Mouse (Mus musculus): Measurements from ENCODE around the gene Dcaf17. TPM values are rescaled to one million over a fixed set of nuclear protein-coding genes. Genes with fewer than 3 reads are reported as not detected.
A peak's percentile ranks its signal among the peaks of the same experiment; 100 is the strongest.

The Dcaf17 gene
- polyA plus RNA-seq, 1 experiment from 2014 or later = 47.7 TPM

- Histone ChIP-seq H3K9me3 (no peaks in the 10 kb centered on the region), H3K9ac (replicated peaks) (no peak overlapping the region), H3K27ac (replicated peaks) (no peak overlapping the region), H3K27me3 (no peaks in the 10 kb centered on the region), H3K36me3 (peaks cover 1% of the 10 kb centered on the region; the same call in 1 of the 2 replicates), H3K4me2 (replicated peaks) (no peak overlapping the region), H3K4me1 (no peaks in the 10 kb centered on the region), H3K4me3 (no peak overlapping the region)
- WGBS = 85% methylated on average over 14 of the region's 14 CpGs
- no peak for ATAC-seq (ENCODE audit: low FRiP score, low read depth)
These were observed 50.5 kb downstream of the Dcaf17 start for GRCm38 (mm10) chr2:71105469-71106215.

- no peak overlapping the region for H3K4me3 ChIP-seq
- H3K4me1 ChIP-seq = no peaks in the 10 kb centered on the region
- no peaks in the 10 kb centered on the region for H3K27me3 ChIP-seq
- H3K36me3 ChIP-seq = no peaks in the 10 kb centered on the region
- WGBS = 84% methylated on average over 2 of the region's 2 CpGs
- no peak overlapping the region for H3K4me2 ChIP-seq (replicated peaks)
- no peaks in the 10 kb centered on the region for H3K9me3 ChIP-seq
- no peak for ATAC-seq (ENCODE audit: low FRiP score, low read depth)
- no peak overlapping the region for H3K27ac ChIP-seq (replicated peaks)
- no peak overlapping the region for H3K9ac ChIP-seq (replicated peaks)
These were observed 52.1 kb downstream of the Dcaf17 start for GRCm38 (mm10) chr2:71107225-71107624.

GRCm38 (mm10) chr2:71108541-71108940, 53.4 kb downstream of the Dcaf17 start:
- no peak for ATAC-seq (ENCODE audit: low FRiP score, low read depth)
- H3K9me3 ChIP-seq = no peaks in the 10 kb centered on the region
- H3K4me2 ChIP-seq (replicated peaks) = no peak overlapping the region
- H3K36me3 ChIP-seq = no peaks in the 10 kb centered on the region
- no peaks in the 10 kb centered on the region for H3K4me1 ChIP-seq
- H3K27ac ChIP-seq (replicated peaks) = no peak overlapping the region
- 86% methylated on average over 3 of the region's 3 CpGs for WGBS
- no peak overlapping the region for H3K4me3 ChIP-seq
- H3K27me3 ChIP-seq = no peaks in the 10 kb centered on the region
- no peak overlapping the region for H3K9ac ChIP-seq (replicated peaks)

GRCm38 (mm10) chr2:71113489-71114171, 58.5 kb downstream of the Dcaf17 start:
- Histone ChIP-seq H3K9me3 (no peaks in the 10 kb centered on the region), H3K4me1 (peaks cover 12% of the 10 kb centered on the region; the same call in 1 of the 2 replicates), H3K36me3 (no peaks in the 10 kb centered on the region), H3K27ac (replicated peaks) (no peak overlapping the region), H3K9ac (replicated peaks) (no peak overlapping the region), H3K4me3 (no peak overlapping the region), H3K27me3 (peaks cover 21% of the 10 kb centered on the region), H3K4me2 (replicated peaks) (no peak overlapping the region)
- WGBS = 86% methylated on average over 5 of the region's 6 CpGs
- ATAC-seq (ENCODE audit: low FRiP score, low read depth) = no peak

- ATAC-seq (ENCODE audit: low FRiP score, low read depth) = no peak
- H3K27ac ChIP-seq (replicated peaks) = no peak overlapping the region
- no peaks in the 10 kb centered on the region for H3K9me3 ChIP-seq
- 96% methylated on average over 4 of the region's 4 CpGs for WGBS
- H3K9ac ChIP-seq (replicated peaks) = no peak overlapping the region
- H3K4me2 ChIP-seq (replicated peaks) = no peak overlapping the region
- no peak overlapping the region for H3K4me3 ChIP-seq
- peaks cover 12% of the 10 kb centered on the region; the same call in 1 of the 2 replicates for H3K4me1 ChIP-seq
- peaks cover 34% of the 10 kb centered on the region for H3K27me3 ChIP-seq
- H3K36me3 ChIP-seq = no peaks in the 10 kb centered on the region
These were observed 61.0 kb downstream of the Dcaf17 start for GRCm38 (mm10) chr2:71116151-71116550.

- no peak for ATAC-seq (ENCODE audit: low FRiP score, low read depth)
- Histone ChIP-seq H3K27me3 (peaks cover 34% of the 10 kb centered on the region), H3K4me1 (peaks cover 21% of the 10 kb centered on the region), H3K36me3 (no peaks in the 10 kb centered on the region), H3K4me2 (replicated peaks) (peak within 1 kb of the TSS; percentile 78), H3K27ac (replicated peaks) (no peak within 1 kb of the TSS), H3K9ac (replicated peaks) (peak within 1 kb of the TSS; percentile 51), H3K4me3 (peak within 1 kb of the TSS; percentile 47), H3K9me3 (no peaks in the 10 kb centered on the region)
- WGBS = 4% methylated on average over 60 of the region's 60 CpGs
These were observed 62.9 kb downstream of the Dcaf17 start, which contains the start of gene Cybrd1 for GRCm38 (mm10) chr2:71117797-71118708. Gene Cybrd1, plus strand, starts transcription at chr2:71117923.

- Histone ChIP-seq H3K4me1 (peaks cover 21% of the 10 kb centered on the region), H3K4me3 (no peak overlapping the region), H3K36me3 (no peaks in the 10 kb centered on the region), H3K27me3 (peaks cover 34% of the 10 kb centered on the region), H3K9me3 (no peaks in the 10 kb centered on the region), H3K9ac (replicated peaks) (no peak overlapping the region), H3K27ac (replicated peaks) (no peak overlapping the region), H3K4me2 (replicated peaks) (no peak overlapping the region)
- WGBS = 81% methylated on average over 10 of the region's 10 CpGs
- no peak for ATAC-seq (ENCODE audit: low FRiP score, low read depth)
These were observed 65.7 kb downstream of the Dcaf17 start for GRCm38 (mm10) chr2:71120844-71121243.

GRCm38 (mm10) chr2:71121406-71121805, 66.3 kb downstream of the Dcaf17 start:
- no peaks in the 10 kb centered on the region for H3K36me3 ChIP-seq
- WGBS = 13% methylated on average over 5 of the region's 5 CpGs
- H3K27me3 ChIP-seq = peaks cover 34% of the 10 kb centered on the region
- H3K9me3 ChIP-seq = no peaks in the 10 kb centered on the region
- no peak overlapping the region for H3K27ac ChIP-seq (replicated peaks)
- no peak overlapping the region for H3K4me2 ChIP-seq (replicated peaks)
- peaks cover 21% of the 10 kb centered on the region for H3K4me1 ChIP-seq
- no peak overlapping the region for H3K9ac ChIP-seq (replicated peaks)
- H3K4me3 ChIP-seq = no peak overlapping the region
- ATAC-seq (ENCODE audit: low FRiP score, low read depth) = no peak

GRCm38 (mm10) chr2:71122268-71123029, 67.3 kb downstream of the Dcaf17 start:
- 83% methylated on average over 13 of the region's 13 CpGs for WGBS
- Histone ChIP-seq H3K9ac (replicated peaks) (no peak overlapping the region), H3K9me3 (no peaks in the 10 kb centered on the region), H3K4me2 (replicated peaks) (no peak overlapping the region), H3K4me3 (no peak overlapping the region), H3K27me3 (peaks cover 24% of the 10 kb centered on the region), H3K27ac (replicated peaks) (no peak overlapping the region), H3K36me3 (no peaks in the 10 kb centered on the region), H3K4me1 (peaks cover 21% of the 10 kb centered on the region)
- ATAC-seq (ENCODE audit: low FRiP score, low read depth) = no peak

- no peak overlapping the region for H3K4me2 ChIP-seq (replicated peaks)
- H3K27me3 ChIP-seq = peaks cover 13% of the 10 kb centered on the region
- no peak overlapping the region for H3K9ac ChIP-seq (replicated peaks)
- H3K4me3 ChIP-seq = no peak overlapping the region
- no peak overlapping the region for H3K27ac ChIP-seq (replicated peaks)
- peaks cover 9% of the 10 kb centered on the region for H3K4me1 ChIP-seq
- H3K9me3 ChIP-seq = no peaks in the 10 kb centered on the region
- WGBS = 77% methylated on average over 2 of the region's 2 CpGs
- no peaks in the 10 kb centered on the region for H3K36me3 ChIP-seq
- no peak for ATAC-seq (ENCODE audit: low FRiP score, low read depth)
These were observed 68.5 kb downstream of the Dcaf17 start for GRCm38 (mm10) chr2:71123591-71123990.

GRCm38 (mm10) chr2:71127779-71128534, 72.8 kb downstream of the Dcaf17 start:
- WGBS = 84% methylated on average over 10 of the region's 10 CpGs

More at GRCm38 (mm10) chr2:71127779-71128534, 72.8 kb downstream of the Dcaf17 start:
- no peak overlapping the region for H3K4me2 ChIP-seq (replicated peaks)
- H3K4me1 ChIP-seq = no peaks in the 10 kb centered on the region
- no peak for ATAC-seq (ENCODE audit: low FRiP score, low read depth)
- H3K27me3 ChIP-seq = no peaks in the 10 kb centered on the region
- no peaks in the 10 kb centered on the region for H3K36me3 ChIP-seq
- H3K9ac ChIP-seq (replicated peaks) = no peak overlapping the region
- no peak overlapping the region for H3K4me3 ChIP-seq
- no peak overlapping the region for H3K27ac ChIP-seq (replicated peaks)
- no peaks in the 10 kb centered on the region for H3K9me3 ChIP-seq
